Comparison of ENCODE assay signal across 17 mouse cellular contexts in genomic region chr14:11895486-11895885, GRCm38 (mm10).
DNase-seq lines count a peak whose midpoint lies in the region; ATAC-seq and TF ChIP-seq lines count a peak whose summit lies in the region.
"Had no signal": no experiment of that assay in that cellular context is flagged by ENCODE, and none has a peak within 500 bp of the region (broad histone marks: within the 10 kb centered on the region; RNA-seq: fewer than 3 reads in every experiment).

No protein-coding gene starts in this region.

- H3K4me1 ChIP-seq in heart, adult 2 months (ENCODE audit: control insufficient read depth, insufficient read depth, low read length), result peaks cover 6% of the 10 kb centered on the region
- no peaks in the 10 kb centered on the region for H3K4me1 ChIP-seq in intestine, postnatal 0 days (replicated peaks; ENCODE audit: control insufficient read depth, insufficient read depth, low read length)
- H3K4me1 ChIP-seq: kidney, embryonic 15.5 days had no signal

- H3K4me3 ChIP-seq in heart, adult 2 months, result no peak overlapping the region
- H3K4me3 ChIP-seq in intestine, postnatal 0 days (ENCODE audit: low read depth, low read length), result no peak overlapping the region
- H3K4me3 ChIP-seq: embryonic facial prominence, embryonic 10.5 days; hindbrain, embryonic 13.5 days; kidney, embryonic 15.5 days; neural tube, embryonic 13.5 days had no signal

- H3K4me2 ChIP-seq in intestine, postnatal 0 days (replicated peaks; ENCODE audit: low read depth), result no peak overlapping the region
- H3K4me2 ChIP-seq: hindbrain, embryonic 13.5 days; kidney, embryonic 15.5 days; neural tube, embryonic 13.5 days had no signal

- ATAC-seq in intestine, postnatal 0 days, result no peak
- ATAC-seq: midbrain, embryonic 16.5 days had no signal

- H3K9ac ChIP-seq in heart, adult 2 months (ENCODE audit: low read depth, low read length), result no peak overlapping the region
- H3K9ac ChIP-seq in intestine, postnatal 0 days (ENCODE audit: low read depth, low read length), result no peak overlapping the region
- H3K9ac ChIP-seq: hindbrain, embryonic 13.5 days; kidney, embryonic 15.5 days; liver, embryonic 14.5 days; neural tube, embryonic 13.5 days had no signal

- DNase-seq in heart, adult 2 months, result no peak
- DNase-seq in heart, adult 11 months, result no peak
- peak; percentile 28 for DNase-seq in left cerebral cortex, adult 11 months (ENCODE audit: low spot score)
- DNase-seq in left cerebral cortex, postnatal 4 days, result no peak
- DNase-seq in frontal cortex, postnatal 36 days (ENCODE audit: low spot score in 2 of 2), result peak; percentile 50 to 81
- peak; percentile 14 for DNase-seq in right cerebral cortex, postnatal 14 days
- DNase-seq in adrenal gland, adult (ENCODE audit: inconsistent age in 2 of 2, low spot score in 1 of 2), result no peak
- DNase-seq: B cell, adult 2 months; cerebellum, adult 8-10 months; thymus, postnatal 25 days had no signal

- H3K79me2 ChIP-seq in heart, adult 2 months (replicated peaks; ENCODE audit: control insufficient read depth, insufficient read depth, low read length), result no peaks in the 10 kb centered on the region; the same call in 1 of the 2 replicates

- TF ChIP-seq CTCF in heart, adult 2 months (IDR thresholded peaks at IDR 0.05), result no peak
- no peak for TF ChIP-seq CTCF in intestine, postnatal 0 days (IDR thresholded peaks at IDR 0.05; ENCODE audit: low read depth)

- H3K9me3 ChIP-seq in intestine, postnatal 0 days (ENCODE audit: control insufficient read depth), result no peaks in the 10 kb centered on the region
- H3K9me3 ChIP-seq: embryonic facial prominence, embryonic 10.5 days; hindbrain, embryonic 13.5 days; kidney, embryonic 15.5 days; neural tube, embryonic 13.5 days had no signal

- TF ChIP-seq POLR2A in heart, adult 2 months (IDR thresholded peaks at IDR 0.05; ENCODE audit: insufficient read depth, low read depth, low read length), result no peak

- intact Hi-C loops in heart, adult 2 months (cut with DNase I), result no loop called here
- intact Hi-C loops in left cerebral cortex, postnatal 4 days (cut with DNase I), result no loop called here

- 52% methylated on average over 13 of the region's 13 CpGs for WGBS in heart, adult 2 months
- 61% methylated on average over 13 of the region's 13 CpGs for WGBS in intestine, postnatal 0 days

- H3K27me3 ChIP-seq in heart, adult 2 months (ENCODE audit: control insufficient read depth, insufficient read depth, low read length), result no peaks in the 10 kb centered on the region
- H3K27me3 ChIP-seq in intestine, postnatal 0 days (replicated peaks; ENCODE audit: control insufficient read depth, insufficient read depth, low read length), result no peaks in the 10 kb centered on the region
- H3K27me3 ChIP-seq: hindbrain, embryonic 13.5 days; kidney, embryonic 15.5 days; neural tube, embryonic 13.5 days had no signal

- H3K36me3 ChIP-seq in heart, adult 2 months (ENCODE audit: control insufficient read depth, insufficient read depth, low read length), result peaks cover 13% of the 10 kb centered on the region
- no peaks in the 10 kb centered on the region for H3K36me3 ChIP-seq in intestine, postnatal 0 days (ENCODE audit: control insufficient read depth, insufficient read depth)
- H3K36me3 ChIP-seq: embryonic facial prominence, embryonic 10.5 days; hindbrain, embryonic 13.5 days; kidney, embryonic 15.5 days; neural tube, embryonic 13.5 days had no signal

- no peak for TF ChIP-seq EP300 in heart, adult 2 months (IDR thresholded peaks at IDR 0.05; ENCODE audit: insufficient read depth, low read depth, low read length)

- H3K27ac ChIP-seq in heart, adult 2 months, result peak overlapping the region; percentile 23; the same call in 1 of the 2 replicates
- no peak overlapping the region for H3K27ac ChIP-seq in intestine, postnatal 0 days (ENCODE audit: low read depth, low read length)
- H3K27ac ChIP-seq: embryonic facial prominence, embryonic 10.5 days; hindbrain, embryonic 13.5 days; kidney, embryonic 15.5 days; liver, embryonic 14.5 days; neural tube, embryonic 13.5 days had no signal

Comparison
In these comparisons a context has a peak if more than half of its experiments do, and no peak if none do; other contexts are left out.
1. DNase-seq: peak in left cerebral cortex, adult 11 months (single experiment), frontal cortex, postnatal 36 days (2 of 2) and right cerebral cortex, postnatal 14 days (single experiment); none in heart, adult 2 months (0 of 2), heart, adult 11 months (single experiment), left cerebral cortex, postnatal 4 days (single experiment) and adrenal gland, adult (0 of 2).